Mouse (Mus musculus) left cerebral cortex, adult 18-20 months (tissue): Measurements from ENCODE around the gene Mtmr12. TPM values are rescaled to one million over a fixed set of nuclear protein-coding genes. Genes with fewer than 3 reads are reported as not detected.
"Not testable (repeated sequence)": the region's sequence is repeated elsewhere in the genome, so short reads cannot be mapped to it uniquely, and the experiment has no call there.

ENCODE experiments used
- DNase-seq, 2 experiments: peaks; one replicate each; pipeline ENCODE4 v3.0.0; 2021 to 2022; ENCODE audit warnings: low spot score in 2 of 2, mixed read lengths in 1 of 2
- total RNA-seq, 2 experiments: library from RNA; stranded (reverse); gene quantifications; 2 replicates each; pipeline ENCODE4 v1.2.3; 2021

Gene Mtmr12
- total RNA-seq, 2 experiments from 2014 or later, result 52.2 to 56.4 TPM

DNA sequence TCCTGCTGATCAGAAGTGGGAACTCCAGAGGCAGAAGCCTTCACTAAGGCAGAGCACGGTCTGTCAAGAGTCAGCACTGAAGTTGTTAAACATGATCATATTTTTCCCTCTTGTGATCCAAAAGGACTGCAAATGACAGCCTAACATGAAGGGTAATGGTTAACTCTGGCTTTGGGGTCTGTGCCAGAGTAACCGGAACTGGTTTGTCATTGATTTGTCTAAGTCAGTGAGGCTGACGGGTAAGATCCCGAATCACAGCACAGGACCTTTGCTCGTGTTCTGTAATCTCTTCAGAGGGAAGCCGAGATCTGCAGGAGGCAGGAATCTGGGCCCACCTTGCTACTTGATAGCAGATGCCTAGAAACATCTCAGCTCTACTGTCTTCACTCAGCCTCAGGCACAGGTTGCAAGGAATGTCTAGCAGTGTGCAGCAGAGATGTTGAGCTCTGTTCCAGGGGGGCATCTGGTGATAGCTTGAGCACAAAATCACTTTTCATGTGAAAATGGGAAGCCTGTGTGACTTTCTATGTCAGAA, 2.8 kb downstream of the Mtmr12 start:
- DNase-seq, result no peak

DNA sequence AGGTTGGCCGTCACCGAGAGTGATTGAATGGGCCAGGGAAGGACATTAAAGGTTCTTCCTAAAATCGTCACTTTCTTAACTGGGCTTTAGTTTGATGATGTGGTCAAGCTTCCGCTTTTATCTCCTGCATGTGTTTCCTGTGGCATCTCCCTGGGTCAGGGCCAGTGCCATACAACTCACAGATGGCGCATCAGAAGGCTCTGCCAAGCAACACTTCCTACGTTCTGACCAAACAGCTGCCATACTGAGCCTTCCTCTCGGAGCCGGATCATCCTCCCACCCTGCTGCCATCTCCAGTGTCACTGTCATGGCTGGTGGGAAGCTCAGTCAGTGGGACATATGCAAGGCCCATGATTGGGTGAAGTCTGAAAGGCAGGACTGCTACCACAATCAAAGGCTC, 6.7 kb downstream of the Mtmr12 start:
- DNase-seq, result peak; percentile 75 to 88

GRCm38 (mm10) chr15:12212266-12212665, 7.4 kb downstream of the Mtmr12 start:
- no peak for DNase-seq

GRCm38 (mm10) chr15:12214531-12215414, 9.9 kb downstream of the Mtmr12 start:
- DNase-seq, result no peak

DNA sequence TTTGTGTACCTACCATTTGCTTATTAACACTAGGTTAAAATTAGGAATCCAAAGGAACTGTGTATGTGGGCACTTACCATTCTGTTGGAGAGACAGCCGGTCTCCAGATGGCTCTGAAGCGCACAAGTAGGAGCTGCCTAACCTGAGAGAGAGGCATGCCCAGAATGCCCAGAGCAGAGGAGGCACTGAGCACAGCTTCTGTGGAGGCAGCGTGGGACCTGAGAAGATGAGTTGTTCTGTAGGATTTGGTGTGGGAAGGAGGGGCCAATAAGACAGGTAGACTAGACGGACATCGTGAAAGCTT, 10.5 kb downstream of the Mtmr12 start:
- DNase-seq, result peak; percentile 72 to 83

DNA sequence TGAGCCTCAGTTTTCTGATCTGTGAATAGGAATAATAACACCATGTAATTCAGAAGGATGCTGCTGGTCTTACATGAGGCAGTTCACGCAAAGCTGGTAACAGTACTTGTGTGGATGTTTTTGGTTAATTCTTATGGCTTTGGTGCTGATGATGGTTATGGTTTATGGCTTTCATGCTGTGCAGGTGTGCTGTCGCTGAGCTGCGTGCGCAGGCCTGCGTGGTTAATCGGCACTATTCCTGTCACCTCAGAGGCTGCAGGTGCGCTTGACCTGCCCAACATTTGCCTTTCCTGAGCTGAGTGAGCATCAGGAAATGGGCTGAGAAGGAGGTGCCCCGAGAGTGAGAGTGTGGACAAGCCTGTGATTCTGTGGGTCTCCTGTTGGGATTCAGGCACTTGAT, 11.3 kb downstream of the Mtmr12 start:
- DNase-seq, result no peak

DNA sequence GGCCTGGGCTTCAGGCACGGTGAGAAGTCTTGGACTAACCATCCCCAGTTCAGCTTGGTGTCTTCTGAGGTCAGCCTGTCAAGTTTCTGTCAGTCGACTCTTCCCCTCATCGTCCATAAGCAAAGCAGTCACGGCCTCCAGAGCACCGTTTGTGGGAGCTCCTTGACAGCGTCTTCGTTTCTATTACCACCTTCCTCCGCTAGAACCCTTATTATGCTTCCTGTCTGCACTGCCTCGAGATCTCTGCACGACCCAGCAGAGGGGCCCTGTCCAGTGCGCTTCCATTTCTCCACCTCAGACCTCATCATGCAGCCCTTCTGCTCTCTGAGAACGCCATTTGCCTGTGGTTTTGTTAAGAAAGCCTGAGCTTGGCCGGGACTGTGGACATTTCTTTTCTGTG, 12.0 kb downstream of the Mtmr12 start:
- no peak for DNase-seq

- DNase-seq, result not testable (repeated sequence)
These were observed 12.5 kb downstream of the Mtmr12 start for GRCm38 (mm10) chr15:12217332-12217731.

GRCm38 (mm10) chr15:12217849-12218248, 13.0 kb downstream of the Mtmr12 start:
- no peak for DNase-seq

GRCm38 (mm10) chr15:12218583-12219382, 14.0 kb downstream of the Mtmr12 start:
- DNase-seq, result no peak

DNA sequence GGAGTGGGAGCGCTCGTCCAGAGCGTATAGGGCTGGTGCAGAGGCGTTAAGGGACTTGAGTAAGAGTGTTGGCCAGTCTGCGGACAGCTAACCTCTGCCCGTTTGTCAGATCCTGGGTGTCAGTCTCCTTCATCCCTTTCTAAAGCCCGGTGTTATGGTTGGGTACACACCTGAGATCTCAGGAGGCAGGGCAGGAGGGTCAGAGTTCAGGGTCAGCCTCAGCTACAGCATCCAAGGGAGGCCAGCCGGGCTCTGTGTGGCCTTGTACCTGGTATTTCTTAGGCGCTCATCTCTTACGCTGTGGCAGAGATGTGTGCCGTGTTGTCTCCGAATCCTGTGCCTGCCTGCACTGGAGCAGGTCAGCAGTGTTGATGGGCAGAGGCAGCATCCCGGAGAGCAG, 16.3 kb downstream of the Mtmr12 start:
- no peak for DNase-seq

DNA sequence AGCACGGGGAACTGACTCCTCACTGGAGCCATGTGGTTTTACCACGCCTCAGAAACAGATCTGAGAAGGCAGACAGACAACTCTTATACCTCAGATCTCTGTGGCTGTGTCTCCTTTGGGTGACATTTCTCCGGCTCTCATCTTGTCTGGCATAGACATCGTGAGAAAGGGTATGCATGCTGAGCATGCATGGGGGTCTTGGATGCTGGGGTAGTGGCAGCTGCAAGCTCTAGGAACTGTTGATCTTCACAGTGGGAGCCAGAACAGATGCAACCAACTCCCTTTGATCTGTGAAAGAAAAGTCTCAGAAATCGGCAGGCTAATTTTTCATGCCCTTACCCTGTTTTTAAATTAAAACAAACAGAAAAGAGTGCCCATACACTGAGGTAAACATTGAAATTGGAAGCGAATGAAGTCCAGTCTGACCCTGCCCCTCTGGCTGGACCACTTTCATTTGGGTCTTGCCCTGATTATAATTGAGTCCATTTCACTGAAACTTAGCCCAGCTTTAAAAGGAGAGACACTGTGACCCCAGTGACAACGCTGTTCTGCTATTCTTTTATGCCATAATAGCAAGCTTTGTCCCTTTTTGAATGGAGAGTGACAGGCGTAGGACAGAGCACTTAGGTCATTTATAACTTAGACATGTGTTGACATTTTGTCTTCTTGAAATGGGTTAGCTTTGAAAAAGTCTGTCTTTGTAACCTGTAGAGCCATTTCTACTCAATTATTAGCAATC, 17.9 kb downstream of the Mtmr12 start:
- DNase-seq, result no peak

- DNase-seq, result no peak
These were observed 18.6 kb downstream of the Mtmr12 start for GRCm38 (mm10) chr15:12223393-12223792.

DNA sequence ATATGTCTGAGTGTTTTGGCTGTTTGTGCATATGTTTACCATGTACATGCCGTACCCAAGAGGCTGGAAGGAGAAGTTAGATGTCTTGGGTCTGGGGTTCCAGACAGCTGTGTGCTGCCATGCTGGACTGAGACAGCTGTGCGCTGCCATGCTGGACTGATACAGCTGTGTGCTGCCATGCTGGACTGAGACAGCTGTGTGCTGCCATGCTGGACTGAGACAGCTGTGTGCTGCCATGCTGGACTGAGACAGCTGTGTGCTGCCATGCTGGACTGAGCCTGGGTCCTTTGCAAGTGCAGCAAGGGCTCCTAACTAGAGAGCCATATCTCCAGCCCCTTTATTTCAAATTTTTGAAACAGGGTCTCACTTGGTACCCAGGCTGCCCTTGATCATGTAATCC, 19.4 kb downstream of the Mtmr12 start:
- DNase-seq, result no peak

DNA sequence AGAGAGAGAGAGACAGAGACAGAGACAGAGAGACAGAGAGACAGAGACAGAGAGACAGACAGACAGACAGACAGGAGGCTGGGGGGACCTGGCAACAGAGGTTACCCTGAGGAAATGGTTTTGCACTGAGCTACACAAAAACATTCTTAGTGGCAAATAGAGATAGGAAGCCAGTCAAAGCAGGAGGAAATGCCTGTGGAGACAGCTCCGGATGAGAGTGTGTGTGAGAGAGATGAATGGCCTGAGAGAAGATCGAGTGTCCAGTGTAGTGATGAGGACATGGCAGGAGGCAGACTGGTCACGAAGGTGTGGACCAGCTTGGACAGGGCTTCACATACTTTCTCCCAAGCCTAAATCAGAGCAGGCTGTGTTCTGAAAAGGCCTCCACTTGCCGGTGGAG, 20.2 kb downstream of the Mtmr12 start:
- DNase-seq, result no peak

DNA sequence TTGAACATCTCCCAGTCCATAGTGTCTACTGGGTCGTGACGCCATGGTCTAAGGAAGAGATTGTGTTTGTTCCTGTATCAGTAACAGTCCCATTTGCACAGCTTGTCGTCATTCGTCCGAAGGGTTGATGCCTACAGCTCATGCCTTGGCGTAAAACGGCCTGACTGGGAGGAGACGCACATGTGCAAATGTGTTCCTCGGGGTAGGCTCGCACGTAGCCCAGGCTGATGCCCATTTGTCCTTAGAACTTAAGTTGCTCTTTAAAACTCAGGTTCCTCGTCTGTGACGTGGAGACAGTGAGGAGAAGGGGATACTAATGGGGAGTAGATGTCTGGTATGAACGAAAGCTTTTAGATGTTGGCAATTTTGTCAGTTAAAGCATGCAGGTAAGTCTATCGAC, 22.1 kb downstream of the Mtmr12 start:
- DNase-seq, result no peak

GRCm38 (mm10) chr15:12227355-12227754, 22.5 kb downstream of the Mtmr12 start:
- no peak for DNase-seq

DNA sequence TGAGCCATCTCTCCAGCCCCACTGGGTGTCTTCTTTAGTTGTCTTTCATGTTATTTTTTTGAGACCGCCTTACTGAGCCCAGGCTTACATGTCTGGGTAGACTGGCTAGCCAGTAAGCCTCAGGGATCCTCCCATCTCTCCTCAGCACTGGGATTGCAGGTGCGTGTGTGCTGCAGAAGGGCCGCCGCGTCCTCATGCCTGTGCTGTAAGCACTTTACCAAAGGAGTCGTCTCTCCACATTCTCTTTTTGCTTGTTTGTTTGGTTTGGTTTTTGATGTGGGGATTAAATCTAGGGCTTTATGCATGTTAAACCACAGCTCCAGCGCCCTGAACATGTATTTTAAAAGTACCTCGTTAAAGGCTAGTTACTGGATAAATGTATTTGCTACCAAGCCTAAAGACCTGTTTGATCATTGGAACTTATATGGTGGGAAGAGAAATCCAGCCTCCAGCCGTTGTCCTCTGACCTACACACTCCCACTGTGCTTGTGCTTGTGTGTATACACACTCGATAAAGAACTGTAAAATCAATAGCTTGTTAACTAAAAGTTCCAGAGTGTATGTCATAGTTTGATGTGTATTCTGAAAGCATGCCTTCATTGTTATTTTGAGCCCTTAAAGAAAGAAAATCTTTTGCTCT, 24.9 kb downstream of the Mtmr12 start:
- DNase-seq, result no peak

- no peak for DNase-seq
These were observed 25.6 kb downstream of the Mtmr12 start for GRCm38 (mm10) chr15:12230243-12230935.

DNA sequence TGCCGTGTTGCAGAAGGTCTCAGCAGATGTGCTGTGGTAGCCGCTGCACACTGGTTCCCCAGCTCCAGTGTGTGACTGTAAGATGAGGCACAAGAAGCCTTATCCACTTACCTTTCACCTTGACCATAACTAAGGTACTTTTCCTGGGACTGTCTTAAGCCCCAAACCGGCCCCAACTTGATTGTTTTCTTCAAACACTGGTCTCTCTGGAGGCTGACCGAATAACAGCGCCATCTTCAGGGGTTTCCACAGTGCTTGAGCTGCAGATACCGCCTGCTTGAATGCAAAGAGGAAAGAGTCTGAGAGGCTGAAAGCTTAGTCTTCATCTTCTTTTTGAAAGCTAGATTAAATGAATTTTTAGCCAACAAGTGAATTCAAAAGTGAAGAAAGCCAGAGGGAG, 26.6 kb downstream of the Mtmr12 start:
- no peak for DNase-seq
